Mouse (Mus musculus) thymus, adult 2 months (tissue): ENCODE data around the gene Mthfd1l.

Experiments
- CTCF ChIP-seq: fragments of 200-500 bp; IDR thresholded peaks from 2 replicates; pipeline ENCODE4 v1.5.1; 2012; ENCODE audit warnings: mild to moderate bottlenecking, control low read depth, low read length, moderate library complexity, borderline replicate concordance; ENCODE audit not compliant: control insufficient read depth, poor library complexity, insufficient read depth; ENCODE audit errors: extremely low read depth
- POLR2A ChIP-seq: fragments of 200-500 bp; IDR thresholded peaks from 2 replicates; pipeline ENCODE4 v1.6.1; 2012; ENCODE audit warnings: mild to moderate bottlenecking, low read length, control low read depth, moderate library complexity; ENCODE audit not compliant: control insufficient read depth, poor library complexity, insufficient read depth; ENCODE audit errors: extremely low read depth

GRCm38 (mm10) chr10:3928008-3928545 lies 44.8 kb upstream of the Mthfd1l start:
- TF ChIP-seq POLR2A (no peak), CTCF (no peak)
